Mouse (Mus musculus) stomach, postnatal 0 days (tissue): ENCODE measurements around the gene Commd6. TPM values are rescaled to one million over a fixed set of nuclear protein-coding genes. Genes with fewer than 3 reads are reported as not detected.

ENCODE experiments used
- ATAC-seq: fragments of 200-750 bp; cut with Nextera tagmentation; 2 replicates; pipeline ENCODE4 v1.8.0; 2017; ENCODE audit not compliant: low FRiP score, low TSS enrichment
- DNase-seq: peaks from one replicate; pipeline ENCODE4 v3.0.0-alpha.2; 2016; ENCODE audit warnings: low spot score
- H3K27ac ChIP-seq: fragments of 300-500 bp; sonication (generic); replicated peaks from 2 replicates; pipeline ENCODE4 v1.5.1; 2014; ENCODE audit warnings: mild to moderate bottlenecking, control low read depth
- H3K27me3 ChIP-seq: fragments of 300-500 bp; sonication (generic); 2 replicates; pipeline ENCODE4 v1.6.1; 2014; ENCODE audit warnings: low read length; ENCODE audit not compliant: control insufficient read depth, insufficient read depth
- H3K36me3 ChIP-seq: fragments of 300-500 bp; sonication (generic); 2 replicates; pipeline ENCODE4 v1.6.1; 2014; ENCODE audit warnings: low read length, mixed read lengths; ENCODE audit not compliant: control insufficient read depth, insufficient read depth
- H3K4me1 ChIP-seq: fragments of 300-500 bp; sonication (generic); replicated peaks from 2 replicates; pipeline ENCODE4 v1.6.1; 2014; ENCODE audit warnings: antibody characterized with exemption; ENCODE audit not compliant: control insufficient read depth, insufficient read depth
- H3K4me2 ChIP-seq: fragments of 300-500 bp; sonication (generic); replicated peaks from 2 replicates; pipeline ENCODE4 v1.6.1; 2014; ENCODE audit warnings: low read depth, mild to moderate bottlenecking, control low read depth, moderate library complexity
- H3K4me3 ChIP-seq: fragments of 300-500 bp; sonication (generic); 2 replicates; pipeline ENCODE4 v1.5.1; 2014; ENCODE audit warnings: low read depth, low read length, control low read depth
- H3K9ac ChIP-seq: fragments of 300-500 bp; sonication (generic); 2 replicates; pipeline ENCODE4 v1.6.1; 2014; ENCODE audit warnings: mild to moderate bottlenecking, low read length, control low read depth, mixed read lengths
- H3K9me3 ChIP-seq: fragments of 300-500 bp; sonication (generic); 2 replicates; pipeline ENCODE4 v1.6.1; 2016; ENCODE audit warnings: low read length; ENCODE audit not compliant: control insufficient read depth
- CTCF ChIP-seq: IDR thresholded peaks from 2 replicates; pipeline ENCODE4 v1.5.1; 2016; ENCODE audit warnings: antibody characterized with exemption, low read depth, mild to moderate bottlenecking, moderate library complexity
- EP300 ChIP-seq: optimal IDR thresholded peaks from 2 replicates; pipeline ENCODE3; 2016; ENCODE audit warnings: antibody characterized with exemption
- WGBS: fragments of 180-500 bp; shearing (Covaris S2); extraction: QIAGEN DNeasy Blood & Tissue Kit; methylation state at CpG from one replicate; pipeline ENCODE4 v1.1.7; 2014; 5-methylcytosine and 5-hydroxymethylcytosine counted together
- polyA plus RNA-seq: library from polyadenylated mRNA; unstranded; fragments of >200 nt; fragmentation: Nextera tagmentation; extraction: Ambion mirVana; gene quantifications from 2 replicates; pipeline ENCODE4 v1.2.1, GENCODE M21; 2015

Commd6 gene
- polyA plus RNA-seq, 1 experiment from 2014 or later = 112 TPM

DNA sequence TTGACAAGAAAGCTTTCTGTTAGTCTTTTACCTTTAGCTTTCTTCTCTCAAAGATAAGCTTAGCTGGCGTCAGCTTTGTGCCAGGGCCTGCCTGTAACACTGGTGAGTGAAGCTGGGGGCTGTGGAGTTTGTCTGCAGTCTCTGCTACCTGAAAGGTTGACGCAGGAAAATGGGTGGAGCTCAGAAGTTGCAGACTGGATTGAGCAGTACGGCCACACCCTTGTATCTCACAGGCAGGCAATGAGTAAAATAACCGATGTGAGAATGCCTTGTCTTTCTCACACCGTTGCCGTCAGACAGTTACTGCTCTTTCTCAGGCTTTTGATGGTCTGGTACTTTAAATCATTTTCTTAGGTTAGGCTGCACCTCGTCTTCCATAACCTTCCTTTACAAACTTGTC, 25.6 kb upstream of the Commd6 start:
- Histone ChIP-seq H3K27me3 (no peaks in the 10 kb centered on the region), H3K4me2 (no peak overlapping the region), H3K4me3 (no peak overlapping the region), H3K36me3 (0 out of 2 replicates have a peak, but pooled peaks cover 2% of the 10 kb centered on the region), H3K9me3 (no peaks in the 10 kb centered on the region), H3K4me1 (no peaks in the 10 kb centered on the region), H3K9ac (no peak overlapping the region), H3K27ac (no peak overlapping the region)
- WGBS = 76% methylated on average over 7 of the region's 7 CpGs
- TF ChIP-seq CTCF (no peak), EP300 (no peak)
- no peak for ATAC-seq
- no peak for DNase-seq

DNA sequence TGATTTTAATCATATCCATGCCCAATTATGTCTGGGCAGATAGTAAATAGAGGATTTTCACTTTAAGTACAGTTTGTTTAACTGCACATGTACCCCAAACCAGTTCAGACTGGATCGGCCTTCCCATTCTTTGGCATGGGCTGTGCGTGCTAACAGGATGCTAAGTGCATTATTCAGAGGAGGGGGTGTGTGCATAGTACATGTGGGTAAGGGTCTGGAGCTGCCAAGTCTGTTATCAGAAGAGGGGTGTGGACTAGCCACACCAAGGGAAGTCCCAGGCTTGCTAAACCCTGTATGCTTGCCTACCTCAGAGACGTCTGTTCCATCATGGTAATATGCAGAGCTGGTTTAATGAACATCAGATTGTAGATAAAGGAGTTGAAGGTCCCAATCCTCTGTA, 23.8 kb upstream of the Commd6 start:
- WGBS = 80% methylated on average over 3 of the region's 3 CpGs
- no peaks in the 10 kb centered on the region for H3K9me3 ChIP-seq
- H3K36me3 ChIP-seq = 0 out of 2 replicates have a peak, but pooled peaks cover 2% of the 10 kb centered on the region
- no peaks in the 10 kb centered on the region for H3K4me1 ChIP-seq
- H3K9ac ChIP-seq = no peak overlapping the region
- ATAC-seq = no peak
- no peak overlapping the region for H3K4me3 ChIP-seq
- no peaks in the 10 kb centered on the region for H3K27me3 ChIP-seq
- no peak overlapping the region for H3K27ac ChIP-seq
- H3K4me2 ChIP-seq = no peak overlapping the region
- DNase-seq = no peak
- TF ChIP-seq CTCF = no peak
- no peak for TF ChIP-seq EP300

GRCm38 (mm10) chr14:101661654-101662412, 21.3 kb upstream of the Commd6 start:
- WGBS = 76% methylated on average over 3 of the region's 3 CpGs
- Histone ChIP-seq H3K9ac (no peak overlapping the region), H3K4me3 (no peak overlapping the region), H3K9me3 (no peaks in the 10 kb centered on the region), H3K4me2 (no peak overlapping the region), H3K4me1 (no peaks in the 10 kb centered on the region), H3K27me3 (no peaks in the 10 kb centered on the region), H3K36me3 (no peaks in the 10 kb centered on the region), H3K27ac (no peak overlapping the region)
- ATAC-seq (no peak), DNase-seq (no peak)
- no peak for TF ChIP-seq CTCF
- TF ChIP-seq EP300 = no peak

DNA sequence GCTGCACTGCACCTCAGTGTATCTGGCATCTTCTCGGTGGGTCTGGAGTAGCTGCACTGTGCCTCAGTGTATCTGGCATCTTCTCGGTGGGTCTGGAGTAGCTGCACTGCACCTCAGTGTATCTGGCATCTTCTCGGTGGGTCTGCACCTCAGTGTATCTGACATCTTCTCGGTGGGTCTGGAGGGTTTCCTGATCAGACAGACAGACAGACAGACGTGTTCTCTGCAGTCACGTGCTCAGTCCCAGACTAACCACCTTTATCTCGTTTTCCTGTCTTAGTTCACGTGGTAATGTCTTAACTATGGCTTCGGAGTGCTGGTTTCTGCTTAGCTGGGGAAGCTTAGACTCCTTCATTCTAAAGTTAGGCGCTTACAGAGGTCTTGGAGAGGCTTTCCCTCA, 15.8 kb upstream of the Commd6 start:
- Histone ChIP-seq H3K9me3 (no peaks in the 10 kb centered on the region), H3K4me2 (no peak overlapping the region), H3K27me3 (no peaks in the 10 kb centered on the region), H3K36me3 (no peaks in the 10 kb centered on the region), H3K4me3 (no peak overlapping the region), H3K9ac (no peak overlapping the region), H3K4me1 (no peaks in the 10 kb centered on the region), H3K27ac (no peak overlapping the region)
- no peak for DNase-seq
- WGBS = 83% methylated on average over 10 of the region's 10 CpGs
- TF ChIP-seq CTCF (no peak), EP300 (no peak)
- ATAC-seq = no peak

GRCm38 (mm10) chr14:101654526-101654909, 14.0 kb upstream of the Commd6 start:
- Histone ChIP-seq H3K27ac (peak overlapping the region; percentile 79), H3K4me2 (peak overlapping the region; percentile 97), H3K4me3 (peak overlapping the region; percentile 96), H3K27me3 (no peaks in the 10 kb centered on the region), H3K9ac (peak overlapping the region; percentile 79), H3K4me1 (no peaks in the 10 kb centered on the region), H3K9me3 (no peaks in the 10 kb centered on the region), H3K36me3 (no peaks in the 10 kb centered on the region)
- DNase-seq (peak; percentile 31), ATAC-seq (peak; percentile 46)
- 2% methylated on average over 10 of the region's 10 CpGs for WGBS
- TF ChIP-seq CTCF (no peak), EP300 (no peak)
